Mouse (Mus musculus): ENCODE results near the gene Ddr2.
A peak's percentile ranks its signal among the peaks of the same experiment; 100 is the strongest.
"Not testable (repeated sequence)": the region's sequence is repeated elsewhere in the genome, so short reads cannot be mapped to it uniquely, and the experiment has no call there.

Gene Ddr2

DNA sequence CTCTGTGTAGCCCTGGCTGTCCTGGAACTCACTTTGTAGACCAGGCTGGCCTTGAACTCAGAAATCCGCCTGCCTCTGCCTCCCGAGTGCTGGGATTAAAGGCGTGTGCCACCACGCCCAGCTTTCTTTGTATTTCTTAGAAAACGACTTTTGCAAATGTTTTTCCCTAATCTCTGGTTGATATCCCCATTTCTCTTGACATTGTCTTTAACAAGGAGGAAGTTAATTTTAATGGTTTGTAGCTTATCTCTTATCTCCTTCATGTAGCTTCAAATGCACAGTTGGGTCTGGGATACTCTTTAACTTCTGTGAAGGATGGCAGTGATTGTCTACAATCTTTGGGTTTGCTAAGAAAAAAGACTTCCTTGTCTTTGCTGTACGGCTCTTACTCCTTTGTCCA lies 7.7 kb downstream of the Ddr2 start:
- DNase-seq (ENCODE audit: low spot score in 2 of 2) = not testable (repeated sequence)

- DNase-seq (ENCODE audit: low spot score in 2 of 2) = no peak
Measured at GRCm38 (mm10) chr1:170086631-170087030, 23.9 kb downstream of the Ddr2 start.

DNA sequence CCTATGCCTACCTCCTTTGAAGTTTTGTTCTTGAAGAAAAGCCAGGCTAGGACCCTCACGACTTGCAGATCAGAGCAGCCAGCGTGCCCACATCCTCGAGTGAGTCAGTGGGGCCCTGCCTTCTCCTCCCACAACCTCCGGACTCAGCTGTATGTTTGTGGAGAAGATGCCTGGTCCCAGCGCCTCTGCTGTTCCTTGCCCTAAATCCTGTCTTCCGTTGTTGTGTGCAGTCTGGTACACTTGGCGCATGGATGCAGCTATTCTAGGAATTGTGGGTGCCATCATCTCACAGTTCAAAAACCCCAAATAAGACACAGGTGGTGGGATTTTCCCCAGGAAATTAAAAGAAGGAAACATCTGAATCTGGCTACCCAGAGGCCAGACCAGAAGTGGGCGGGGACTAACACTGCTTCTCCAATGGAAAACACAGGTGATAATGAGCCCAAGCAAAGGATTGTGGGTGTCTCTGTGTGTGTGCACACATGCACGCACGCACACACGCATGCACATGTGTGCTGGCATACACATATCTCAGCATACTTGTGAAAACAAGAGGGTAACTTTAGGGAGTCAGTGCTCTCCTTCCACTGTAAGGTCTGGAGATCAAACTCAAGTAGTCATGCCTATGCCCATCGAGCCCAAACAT lies 26.3 kb downstream of the Ddr2 start:
- no peak for DNase-seq (ENCODE audit: low spot score in 2 of 2)

- DNase-seq (ENCODE audit: low spot score in 2 of 2) = no peak
Measured at GRCm38 (mm10) chr1:170080907-170081306, 29.7 kb downstream of the Ddr2 start.

GRCm38 (mm10) chr1:170079465-170079864 lies 31.1 kb downstream of the Ddr2 start:
- DNase-seq (ENCODE audit: low spot score in 2 of 2) = no peak

DNA sequence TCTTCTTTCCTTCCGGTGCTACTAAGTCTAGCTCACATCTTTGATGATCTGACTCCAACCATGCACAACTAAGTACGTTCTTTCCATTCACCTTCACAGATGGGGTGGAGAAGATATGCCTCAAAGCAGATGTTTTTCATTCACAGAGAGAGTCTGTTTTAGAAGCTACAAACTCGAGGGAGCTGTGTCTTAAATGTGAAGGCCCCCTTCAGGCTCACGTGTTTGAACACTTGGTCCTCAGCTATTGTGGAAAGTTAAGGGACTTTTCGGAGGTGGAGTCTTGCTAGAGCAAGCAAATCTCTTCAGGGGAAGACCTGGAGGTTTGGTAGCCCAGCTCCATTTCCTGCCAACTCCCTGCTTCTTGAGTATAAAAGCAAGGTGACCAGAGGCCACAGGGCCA lies 34.2 kb downstream of the Ddr2 start:
- no peak for DNase-seq (ENCODE audit: low spot score in 2 of 2)

DNA sequence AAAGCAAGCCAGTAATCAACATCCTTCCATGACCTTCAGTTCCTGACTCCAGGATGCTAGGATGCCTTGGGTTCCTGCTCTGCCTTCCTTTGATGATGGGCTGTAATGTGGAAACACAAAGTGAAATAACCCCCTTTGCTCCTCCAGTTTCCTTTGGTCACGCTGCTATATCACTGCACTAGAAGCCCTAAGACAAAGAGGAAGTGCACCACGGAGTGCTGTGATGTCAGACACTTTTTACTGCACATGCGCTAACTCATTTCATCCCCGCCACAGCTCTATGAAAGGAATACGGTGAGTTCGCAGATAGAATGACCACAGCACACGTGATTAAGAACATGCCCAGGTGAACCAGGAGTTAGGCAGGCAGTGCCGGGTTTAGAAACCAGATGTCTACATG lies 36.8 kb downstream of the Ddr2 start:
- no peak for DNase-seq (ENCODE audit: low spot score in 2 of 2)

DNA sequence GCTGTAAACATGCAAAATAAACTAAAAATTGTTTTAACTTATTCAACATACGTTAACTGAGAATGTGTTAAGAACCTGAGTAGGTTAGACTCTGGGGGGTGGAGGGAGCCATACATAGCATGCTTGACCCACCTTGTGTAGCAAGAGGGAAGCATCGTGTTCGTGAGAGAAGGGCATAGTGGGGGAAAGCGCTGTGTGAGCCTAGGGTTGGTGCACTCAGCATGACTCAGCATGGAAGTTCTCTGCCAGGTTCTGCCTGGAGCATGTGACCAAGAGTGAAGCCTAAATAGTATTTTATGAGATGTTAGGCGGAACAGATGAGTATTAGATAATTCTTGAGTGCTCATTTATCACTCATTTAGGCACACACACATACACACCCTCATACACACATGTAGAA lies 41.4 kb downstream of the Ddr2 start:
- DNase-seq (ENCODE audit: low spot score in 2 of 2) = no peak

GRCm38 (mm10) chr1:170065931-170066330 lies 44.6 kb downstream of the Ddr2 start:
- no peak for DNase-seq (ENCODE audit: low spot score in 2 of 2)

GRCm38 (mm10) chr1:170065009-170065408 lies 45.6 kb downstream of the Ddr2 start:
- DNase-seq (ENCODE audit: low spot score in 2 of 2) = no peak

- peak in 1 of 2 experiments; percentile 45 for DNase-seq (ENCODE audit: low spot score in 2 of 2)
Measured at GRCm38 (mm10) chr1:170064083-170064494, 46.5 kb downstream of the Ddr2 start.

GRCm38 (mm10) chr1:170060214-170060613 lies 50.3 kb downstream of the Ddr2 start:
- DNase-seq (ENCODE audit: low spot score in 2 of 2) = no peak

DNA sequence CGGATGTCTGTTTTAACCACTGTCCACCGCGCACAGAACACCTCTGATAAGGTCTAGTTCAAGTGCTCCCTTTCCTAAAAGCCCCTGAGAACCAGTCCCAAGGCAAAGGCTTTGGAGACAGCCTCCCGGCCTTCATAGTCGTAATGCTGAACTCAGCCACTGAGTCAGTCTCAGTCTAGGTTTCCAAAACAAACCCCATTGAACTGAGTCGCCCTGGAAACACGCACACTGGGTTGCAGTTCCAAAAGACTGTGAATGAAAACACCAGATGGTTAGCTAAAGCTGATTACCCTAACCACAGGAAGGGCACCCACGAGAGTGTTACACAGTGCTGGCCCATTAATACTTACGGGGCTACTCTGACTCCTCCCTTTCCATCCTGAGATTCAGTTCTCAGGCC lies 51.2 kb downstream of the Ddr2 start:
- no peak for DNase-seq (ENCODE audit: low spot score in 2 of 2)

DNA sequence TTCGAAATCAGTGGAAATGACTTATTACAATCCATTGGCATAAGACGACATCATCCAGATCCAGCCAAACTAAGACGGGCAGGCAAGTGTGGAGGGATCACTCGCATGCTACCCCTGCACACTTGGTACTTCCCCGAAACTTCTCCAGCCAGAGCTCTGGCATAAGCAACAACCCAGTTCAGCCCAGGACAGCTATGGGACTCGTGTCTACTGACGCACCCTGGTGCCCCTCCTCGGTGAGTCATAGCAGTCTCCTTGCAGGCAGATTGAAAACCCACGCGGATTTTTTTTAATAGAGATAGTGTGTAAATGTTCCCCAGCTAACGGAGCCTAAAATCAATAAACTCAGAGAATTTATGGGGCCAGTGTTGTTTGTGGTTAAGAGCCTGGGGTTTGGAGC lies 52.5 kb downstream of the Ddr2 start:
- no peak for DNase-seq (ENCODE audit: low spot score in 2 of 2)

- DNase-seq (ENCODE audit: low spot score in 2 of 2) = no peak
Measured at GRCm38 (mm10) chr1:170057607-170058006, 53.0 kb downstream of the Ddr2 start.

DNA sequence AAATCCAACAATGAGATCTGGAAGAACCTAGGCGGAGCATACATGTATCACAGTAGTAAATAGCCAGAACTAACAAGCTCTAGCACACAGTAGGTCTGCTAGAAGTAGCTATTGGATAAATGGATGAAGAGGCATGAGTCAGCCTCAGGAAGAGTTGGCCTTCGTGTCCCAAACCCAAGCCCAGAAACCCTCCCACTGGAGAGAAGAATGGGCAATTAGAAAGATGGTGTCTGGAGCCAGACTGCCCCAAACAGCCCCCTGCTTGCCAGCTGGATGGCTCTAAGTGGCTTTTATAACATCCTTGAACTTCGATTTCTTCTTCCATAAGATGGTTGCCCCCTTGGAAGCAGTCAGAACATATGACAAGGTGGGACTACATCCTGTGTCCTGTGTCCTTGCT lies 53.6 kb downstream of the Ddr2 start:
- DNase-seq (ENCODE audit: low spot score in 2 of 2) = no peak

DNA sequence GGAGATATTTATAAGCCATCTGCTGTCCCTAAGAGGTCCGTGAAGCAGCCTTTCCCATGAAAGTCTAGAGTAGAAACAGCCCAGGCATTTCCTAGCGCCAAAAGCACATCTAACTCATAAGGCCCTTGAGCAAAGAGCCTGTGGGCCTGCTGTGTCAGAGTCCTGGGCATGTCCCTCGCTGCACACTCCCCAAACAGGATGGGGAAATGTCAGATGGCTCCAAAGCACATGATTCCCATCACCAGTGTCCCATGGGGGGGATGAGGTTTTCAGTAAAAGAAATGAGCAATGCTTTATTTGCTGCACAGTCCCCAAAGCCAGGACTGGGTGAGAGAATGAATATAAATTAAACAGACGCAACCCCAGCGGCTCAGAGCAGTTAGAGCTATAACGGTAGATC lies 54.3 kb downstream of the Ddr2 start:
- DNase-seq (ENCODE audit: low spot score in 2 of 2) = no peak

GRCm38 (mm10) chr1:170052469-170053065 lies 58.0 kb downstream of the Ddr2 start:
- no peak for DNase-seq (ENCODE audit: low spot score in 2 of 2)

DNA sequence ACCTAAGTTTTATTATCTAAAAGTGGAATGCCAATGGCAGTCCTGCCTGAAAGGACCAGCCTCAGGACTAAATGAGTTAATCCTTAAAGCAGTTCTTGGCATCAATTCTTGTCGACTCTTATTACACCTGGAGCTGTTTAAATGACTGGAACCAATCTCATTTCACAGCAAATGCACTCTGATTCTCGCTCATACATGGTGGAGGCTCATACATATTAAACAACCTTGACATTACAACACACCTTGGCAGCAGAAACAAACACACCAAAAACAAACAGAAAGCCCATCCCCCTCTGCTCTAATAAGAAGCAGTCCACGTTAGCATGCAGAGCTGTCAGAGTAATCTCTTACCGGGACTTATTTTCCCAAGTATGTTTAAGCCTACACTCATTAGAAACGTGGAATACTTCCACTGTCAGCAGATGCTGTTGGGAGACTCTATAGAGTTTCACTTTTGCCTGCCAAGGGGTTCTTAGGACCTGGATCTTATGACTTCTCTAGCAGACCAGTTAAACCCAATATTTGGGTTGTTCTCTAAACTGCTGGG lies 58.9 kb downstream of the Ddr2 start:
- no peak for DNase-seq (ENCODE audit: low spot score in 2 of 2)

DNA sequence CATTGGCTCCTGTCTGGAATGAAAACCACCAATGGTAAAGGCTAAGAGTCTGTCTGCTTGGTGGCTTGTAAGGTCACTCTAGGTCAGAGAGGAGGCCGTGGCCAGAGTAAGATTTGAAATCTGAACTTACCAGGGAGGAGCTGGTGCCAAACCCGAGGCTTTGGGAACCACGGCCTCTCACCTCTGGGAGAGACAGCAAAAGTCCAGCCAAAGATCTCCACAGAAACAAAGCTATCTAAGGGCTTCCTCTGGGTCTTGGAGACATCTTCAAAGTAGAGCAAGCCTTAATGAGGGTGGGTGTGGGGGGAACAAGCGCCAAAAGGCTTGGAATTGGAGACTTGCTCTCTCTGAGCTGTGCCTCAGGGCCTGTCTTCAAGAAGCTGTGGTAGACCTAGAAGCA lies 62.1 kb downstream of the Ddr2 start:
- DNase-seq (ENCODE audit: low spot score in 2 of 2) = no peak

DNA sequence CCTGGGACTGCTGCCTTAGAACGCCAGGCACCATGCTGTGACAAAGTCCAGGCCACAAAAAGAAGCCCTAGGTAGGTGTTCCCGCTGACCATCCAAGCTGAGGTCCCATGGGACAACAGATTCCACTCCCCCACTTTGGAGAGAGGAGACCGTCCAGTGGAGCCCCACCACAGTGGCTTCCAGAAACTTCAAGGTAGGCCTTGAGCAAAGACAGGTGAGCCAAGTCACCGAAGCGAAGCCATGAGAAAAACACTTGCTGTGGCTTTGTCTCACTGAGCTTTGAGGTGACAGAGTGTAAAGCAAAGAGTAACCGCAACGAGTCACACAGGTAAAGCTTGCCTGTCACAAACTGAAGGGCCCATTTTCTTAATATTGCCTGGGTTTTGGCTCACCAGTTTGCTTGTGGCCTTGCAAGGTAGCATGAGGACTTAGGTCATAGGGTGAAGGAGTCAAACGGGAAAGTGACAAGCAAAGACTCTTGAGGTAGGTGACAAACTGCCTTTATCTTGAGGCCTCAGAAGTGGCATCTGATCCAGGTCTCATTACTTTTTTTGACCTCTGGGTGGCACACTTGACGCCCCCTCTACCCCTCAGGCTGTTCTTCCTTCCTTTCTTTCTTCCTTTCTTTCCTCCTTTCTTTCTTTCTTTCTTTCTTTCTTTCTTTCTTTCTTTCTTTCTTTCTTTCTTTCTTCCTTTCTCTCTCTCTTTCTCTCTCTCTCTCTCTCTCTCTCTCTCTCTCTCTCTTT lies 65.7 kb downstream of the Ddr2 start:
- DNase-seq (ENCODE audit: low spot score in 2 of 2) = no peak

DNA sequence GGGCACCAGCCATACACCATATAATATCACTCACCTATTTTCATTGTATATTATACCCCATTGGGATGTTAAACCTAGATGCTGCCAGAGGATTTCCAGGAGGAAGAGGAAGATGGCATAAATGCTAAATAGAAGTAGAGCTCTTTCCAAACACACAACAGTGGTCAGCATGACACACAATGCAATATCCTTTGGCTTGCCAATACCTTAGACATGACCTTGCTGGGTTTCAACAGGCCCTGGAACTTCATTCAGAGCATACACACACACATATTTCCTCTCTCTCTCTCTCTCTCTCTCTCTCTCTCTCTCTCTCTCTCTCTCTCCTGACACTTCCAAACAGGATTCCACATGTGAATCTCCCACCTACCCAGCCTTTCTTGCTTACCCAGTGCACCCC lies 66.8 kb downstream of the Ddr2 start:
- no peak for DNase-seq (ENCODE audit: low spot score in 2 of 2)

GRCm38 (mm10) chr1:170042996-170043395 lies 67.6 kb downstream of the Ddr2 start:
- no peak for DNase-seq (ENCODE audit: low spot score in 2 of 2)
